Mouse (Mus musculus): Measurements from ENCODE around the gene Wdr63. TPM values are rescaled to one million over a fixed set of nuclear protein-coding genes. Genes with fewer than 3 reads are reported as not detected.
A peak's percentile ranks its signal among the peaks of the same experiment; 100 is the strongest.

Gene Wdr63
- polyA plus RNA-seq, 1 experiment, result not detected

DNA sequence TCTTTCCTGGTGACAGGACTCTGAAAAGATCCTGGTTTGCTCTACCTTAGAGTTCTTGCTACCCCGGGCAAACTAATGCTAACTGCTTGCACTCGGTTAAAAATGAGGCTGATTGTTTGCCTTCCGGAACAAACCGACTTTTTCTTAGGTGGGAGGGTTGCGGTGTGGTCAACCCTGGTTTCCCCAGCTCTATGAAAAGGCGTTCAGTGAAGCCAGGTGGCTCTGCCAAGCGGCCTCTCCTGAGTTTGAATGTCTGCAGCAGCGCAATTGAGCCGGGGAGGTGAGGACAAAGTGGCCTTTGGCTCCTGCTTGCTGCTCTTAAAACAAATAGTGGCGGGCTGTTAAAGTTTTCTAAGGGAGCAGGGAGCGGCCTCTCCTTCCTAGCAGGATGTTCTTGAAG, 42.6 kb upstream of the Wdr63 start:
- Histone ChIP-seq H3K4me1 (ENCODE audit: control insufficient read depth, insufficient read depth, low read length) (peaks cover 6% of the 10 kb centered on the region), H3K4me3 (ENCODE audit: insufficient read depth, low read depth, low read length) (no peak overlapping the region), H3K27ac (ENCODE audit: insufficient read depth, low read depth, low read length) (no peak overlapping the region)
- TF ChIP-seq POLR2A (IDR thresholded peaks at IDR 0.05; ENCODE audit: insufficient read depth, low read depth, low read length) (no peak), CTCF (IDR thresholded peaks at IDR 0.05; ENCODE audit: insufficient read depth, low read depth, low read length) (no peak)
- WGBS, result 25% methylated on average over 11 of the region's 11 CpGs

DNA sequence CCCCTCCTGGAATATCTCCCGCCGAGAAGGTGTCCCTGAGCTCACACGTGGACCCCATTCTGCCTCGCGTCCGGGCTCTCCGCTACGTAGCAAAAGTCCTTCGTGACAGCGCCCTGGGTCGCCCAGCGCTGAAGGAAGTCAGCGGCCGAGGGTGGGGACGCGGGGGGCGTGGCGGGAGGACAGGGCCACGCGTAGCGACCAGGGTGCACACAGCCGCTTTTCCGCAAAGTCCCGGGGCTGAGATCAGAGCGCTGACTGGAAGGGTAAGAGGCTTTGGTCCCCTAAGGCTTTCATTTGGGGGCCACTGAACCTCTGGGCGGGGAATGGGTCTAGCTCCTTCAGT, 42.1 kb upstream of the Wdr63 start:
- H3K27ac ChIP-seq (ENCODE audit: insufficient read depth, low read depth, low read length), result no peak overlapping the region
- peaks cover 6% of the 10 kb centered on the region for H3K4me1 ChIP-seq (ENCODE audit: control insufficient read depth, insufficient read depth, low read length)
- peak overlapping the region; percentile 22 for H3K4me3 ChIP-seq (ENCODE audit: insufficient read depth, low read depth, low read length)
- WGBS, result under 1% methylated on average over 26 of the region's 26 CpGs
- TF ChIP-seq CTCF (IDR thresholded peaks at IDR 0.05; ENCODE audit: insufficient read depth, low read depth, low read length) (no peak), POLR2A (IDR thresholded peaks at IDR 0.05; ENCODE audit: insufficient read depth, low read depth, low read length) (no peak)

DNA sequence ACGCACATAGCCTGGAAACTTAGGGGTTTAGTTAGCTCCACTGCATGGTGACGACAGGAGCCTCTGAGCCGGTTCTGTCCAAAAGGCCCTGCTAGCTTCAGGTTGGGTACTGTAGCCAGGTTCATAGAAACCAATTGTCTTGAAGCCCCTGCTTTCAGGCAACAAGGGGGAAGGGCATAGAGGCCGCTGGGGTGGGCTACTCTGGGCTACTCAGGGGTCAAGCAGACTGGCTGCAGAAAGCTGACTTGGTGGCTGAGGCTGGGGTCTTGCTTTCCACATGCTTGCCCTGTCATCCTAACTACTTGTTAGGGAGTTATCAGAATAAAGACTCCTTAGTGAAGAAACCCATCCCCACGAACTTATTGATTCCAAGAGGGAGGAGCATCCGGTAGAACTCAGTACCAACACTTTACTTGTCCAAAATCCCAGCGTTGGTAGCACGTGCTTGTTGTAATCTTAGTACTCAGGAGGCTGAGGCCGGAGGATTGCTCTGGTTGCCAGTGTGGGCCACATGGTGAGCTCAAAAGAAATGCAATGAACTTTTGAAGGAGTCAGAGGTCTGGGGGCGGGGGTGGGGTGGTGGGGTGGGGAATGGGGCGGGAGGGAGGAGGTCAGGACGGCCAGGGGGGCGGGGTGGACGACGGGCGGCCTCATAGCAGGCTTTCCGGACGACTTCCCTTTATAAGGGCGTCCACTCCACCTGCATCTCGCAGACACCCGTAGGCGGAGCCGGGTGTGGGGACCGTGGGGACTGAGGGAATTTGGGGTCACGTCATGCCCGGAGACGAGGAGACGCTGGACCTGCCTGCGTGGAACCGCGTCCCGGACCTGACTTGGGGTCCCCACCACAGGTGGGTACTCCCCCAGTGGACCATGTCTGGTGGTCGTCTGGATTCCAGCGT, 41.5 kb upstream of the Wdr63 start, which contains the start of gene Mcoln2:
TSS of gene Mcoln2 (plus strand) at position 678 of the 902 bp plus-strand sequence.
- H3K4me3 ChIP-seq (ENCODE audit: insufficient read depth, low read depth, low read length), result peak within 1 kb of the TSS; percentile 22
- WGBS, result 20% methylated on average over 34 of the region's 34 CpGs

DNA sequence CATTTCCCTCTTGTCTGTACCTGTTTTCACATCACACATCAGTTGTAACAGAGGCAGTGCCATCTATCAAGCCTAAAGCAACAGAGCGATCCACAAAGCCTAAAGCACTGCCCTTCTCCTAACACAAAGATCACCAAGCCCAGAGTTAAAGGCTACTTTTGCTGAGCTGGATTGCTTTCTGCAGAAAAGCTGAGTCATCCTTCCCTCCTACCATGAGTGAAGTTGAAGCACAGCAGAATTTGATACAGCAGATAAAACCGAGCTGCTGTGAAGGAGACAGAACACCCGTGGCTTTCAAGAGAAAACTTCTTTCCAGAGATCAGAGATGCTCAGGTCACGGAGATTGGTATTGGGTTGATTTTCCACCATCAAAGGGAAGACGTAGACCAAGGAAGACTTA, 38.2 kb upstream of the Wdr63 start:
- TF ChIP-seq CTCF (IDR thresholded peaks at IDR 0.05; ENCODE audit: insufficient read depth, low read depth, low read length) (no peak), POLR2A (IDR thresholded peaks at IDR 0.05; ENCODE audit: insufficient read depth, low read depth, low read length) (no peak)
- 60% methylated on average over 5 of the region's 5 CpGs for WGBS
- H3K4me3 ChIP-seq (ENCODE audit: insufficient read depth, low read depth, low read length), result no peak overlapping the region

More for the DNA sequence above, 41.5 kb upstream of the Wdr63 start, which contains the start of gene Mcoln2:
- Histone ChIP-seq H3K27ac (ENCODE audit: insufficient read depth, low read depth, low read length) (no peak within 1 kb of the TSS), H3K4me1 (ENCODE audit: control insufficient read depth, insufficient read depth, low read length) (peaks cover 6% of the 10 kb centered on the region)
- no peak for TF ChIP-seq CTCF (IDR thresholded peaks at IDR 0.05; ENCODE audit: insufficient read depth, low read depth, low read length)

DNA sequence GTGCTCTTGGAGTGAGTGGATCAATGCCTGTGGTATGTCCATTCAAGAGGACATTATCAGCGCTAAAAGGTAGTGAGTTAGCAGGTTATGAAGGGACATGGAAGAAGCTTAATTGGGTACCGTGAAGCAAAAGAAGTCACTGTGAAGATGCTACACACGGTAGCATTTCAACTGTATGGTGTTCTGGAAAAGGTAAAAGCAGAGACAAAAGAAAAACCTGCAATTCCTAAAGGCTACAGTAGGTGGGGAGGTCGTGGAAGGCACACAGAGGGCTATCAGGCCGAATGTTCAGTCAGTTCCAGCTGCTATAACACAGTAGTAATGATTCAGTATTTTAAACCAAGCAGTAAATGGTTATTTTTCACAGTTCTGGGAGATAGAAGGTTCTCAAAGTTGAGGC, 37.6 kb upstream of the Wdr63 start:
- no peak overlapping the region for H3K27ac ChIP-seq (ENCODE audit: insufficient read depth, low read depth, low read length)
- TF ChIP-seq CTCF (IDR thresholded peaks at IDR 0.05; ENCODE audit: insufficient read depth, low read depth, low read length), result no peak
- no peak for TF ChIP-seq POLR2A (IDR thresholded peaks at IDR 0.05; ENCODE audit: insufficient read depth, low read depth, low read length)
- 57% methylated on average over 5 of the region's 5 CpGs for WGBS
- H3K4me3 ChIP-seq (ENCODE audit: insufficient read depth, low read depth, low read length), result no peak overlapping the region
- peaks cover 6% of the 10 kb centered on the region for H3K4me1 ChIP-seq (ENCODE audit: control insufficient read depth, insufficient read depth, low read length)

More for the DNA sequence above, 38.2 kb upstream of the Wdr63 start:
- Histone ChIP-seq H3K27ac (ENCODE audit: insufficient read depth, low read depth, low read length) (no peak overlapping the region), H3K4me1 (ENCODE audit: control insufficient read depth, insufficient read depth, low read length) (peaks cover 6% of the 10 kb centered on the region)

DNA sequence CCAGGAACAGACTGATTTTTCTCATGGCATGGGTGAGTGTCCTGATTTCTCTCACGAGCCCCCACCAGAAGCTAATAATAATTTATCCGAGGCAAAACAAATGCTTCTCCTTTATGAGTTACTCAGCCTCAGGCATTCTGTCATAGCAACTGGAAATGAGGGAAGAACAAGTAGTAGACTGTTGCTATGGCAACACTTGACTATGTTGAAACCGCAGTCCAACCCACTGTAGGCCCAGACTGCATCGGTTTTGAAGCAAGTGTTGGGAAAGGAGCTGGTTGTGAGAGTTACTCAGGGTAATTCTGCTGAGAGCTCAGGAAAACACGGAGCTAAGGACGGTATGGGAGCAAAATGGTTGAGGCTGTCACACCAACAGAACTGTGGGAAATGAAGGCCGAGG, 34.6 kb upstream of the Wdr63 start:
- H3K4me3 ChIP-seq (ENCODE audit: insufficient read depth, low read depth, low read length), result no peak overlapping the region
- H3K27ac ChIP-seq (ENCODE audit: insufficient read depth, low read depth, low read length), result no peak overlapping the region
- TF ChIP-seq CTCF (IDR thresholded peaks at IDR 0.05; ENCODE audit: insufficient read depth, low read depth, low read length) (no peak), POLR2A (IDR thresholded peaks at IDR 0.05; ENCODE audit: insufficient read depth, low read depth, low read length) (no peak)
- WGBS, result 75% methylated on average over 7 of the region's 7 CpGs
- no peaks in the 10 kb centered on the region for H3K4me1 ChIP-seq (ENCODE audit: control insufficient read depth, insufficient read depth, low read length)

DNA sequence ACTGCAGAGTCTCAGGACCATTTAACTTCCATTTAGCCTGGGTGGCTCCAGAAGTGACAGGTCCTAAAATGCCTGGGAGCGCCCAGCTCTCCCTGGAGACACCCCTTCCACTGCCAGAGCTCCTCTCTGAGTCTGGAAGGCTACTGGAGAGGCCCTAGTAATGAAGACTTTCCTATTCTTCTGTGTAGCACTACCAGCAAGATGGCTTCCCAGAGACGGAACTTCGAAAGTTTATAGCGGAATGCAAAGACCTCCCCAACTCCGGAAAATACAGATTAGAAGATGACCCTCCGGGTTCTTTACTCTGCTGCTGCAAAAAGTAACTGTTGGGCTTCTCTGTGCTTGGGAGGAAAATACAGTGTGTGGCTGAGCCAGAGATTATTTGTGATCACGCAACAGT, 32.3 kb upstream of the Wdr63 start:
- H3K4me3 ChIP-seq (ENCODE audit: insufficient read depth, low read depth, low read length), result no peak overlapping the region
- H3K4me1 ChIP-seq (ENCODE audit: control insufficient read depth, insufficient read depth, low read length), result no peaks in the 10 kb centered on the region
- 97% methylated on average over 7 of the region's 7 CpGs for WGBS
- no peak for TF ChIP-seq CTCF (IDR thresholded peaks at IDR 0.05; ENCODE audit: insufficient read depth, low read depth, low read length)
- TF ChIP-seq POLR2A (IDR thresholded peaks at IDR 0.05; ENCODE audit: insufficient read depth, low read depth, low read length), result no peak
- no peak overlapping the region for H3K27ac ChIP-seq (ENCODE audit: insufficient read depth, low read depth, low read length)

DNA sequence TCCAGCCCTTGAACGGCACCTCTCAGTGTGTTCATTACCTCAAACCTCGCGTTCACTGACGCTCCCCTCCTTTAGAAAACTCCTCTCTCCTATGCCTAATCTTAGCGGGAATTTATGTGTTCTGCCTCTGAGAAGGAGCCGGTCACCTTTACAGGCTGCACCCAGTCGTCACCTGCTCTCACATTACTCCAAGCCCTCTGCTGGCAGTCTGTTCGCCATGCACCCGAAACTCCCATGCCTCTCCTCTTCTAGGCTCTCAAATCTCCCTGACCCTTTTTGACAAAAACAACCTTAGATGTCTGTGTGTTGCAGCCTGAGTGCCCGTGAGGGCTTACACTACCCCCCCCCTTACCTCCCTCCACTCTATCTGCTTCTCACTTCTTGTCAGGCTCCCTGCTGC, 28.5 kb upstream of the Wdr63 start:
- no peak overlapping the region for H3K27ac ChIP-seq (ENCODE audit: insufficient read depth, low read depth, low read length)
- H3K4me1 ChIP-seq (ENCODE audit: control insufficient read depth, insufficient read depth, low read length), result no peaks in the 10 kb centered on the region
- WGBS, result 35% methylated on average over 10 of the region's 10 CpGs
- H3K4me3 ChIP-seq (ENCODE audit: insufficient read depth, low read depth, low read length), result no peak overlapping the region
- TF ChIP-seq CTCF (IDR thresholded peaks at IDR 0.05; ENCODE audit: insufficient read depth, low read depth, low read length) (no peak), POLR2A (IDR thresholded peaks at IDR 0.05; ENCODE audit: insufficient read depth, low read depth, low read length) (no peak)

DNA sequence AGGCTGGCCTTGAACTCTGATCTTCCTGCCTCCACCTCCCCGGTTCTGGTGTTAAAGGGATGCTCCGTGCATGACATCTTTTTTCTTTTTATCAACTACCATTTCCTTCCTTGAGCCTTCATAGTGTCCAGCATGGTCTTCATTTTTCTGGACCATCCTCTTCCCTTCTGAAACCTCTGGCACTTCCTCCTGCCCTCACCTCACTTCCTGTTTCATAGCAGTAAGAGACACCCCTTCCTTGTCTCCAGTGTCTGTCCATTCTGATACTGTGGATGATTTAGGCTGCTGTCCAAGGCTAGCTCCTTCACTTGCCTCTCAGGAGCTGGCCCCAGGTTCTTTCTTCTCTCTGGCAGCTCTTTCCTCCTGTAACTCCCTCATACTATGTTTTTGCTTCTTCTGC, 27.5 kb upstream of the Wdr63 start:
- no peak overlapping the region for H3K4me3 ChIP-seq (ENCODE audit: insufficient read depth, low read depth, low read length)
- 90% methylated on average over 2 of the region's 2 CpGs for WGBS
- no peak overlapping the region for H3K27ac ChIP-seq (ENCODE audit: insufficient read depth, low read depth, low read length)
- no peaks in the 10 kb centered on the region for H3K4me1 ChIP-seq (ENCODE audit: control insufficient read depth, insufficient read depth, low read length)
- TF ChIP-seq POLR2A (IDR thresholded peaks at IDR 0.05; ENCODE audit: insufficient read depth, low read depth, low read length) (no peak), CTCF (IDR thresholded peaks at IDR 0.05; ENCODE audit: insufficient read depth, low read depth, low read length) (no peak)
